Mouse (Mus musculus): ENCODE data around the gene Alppl2.

Alppl2 gene

DNA sequence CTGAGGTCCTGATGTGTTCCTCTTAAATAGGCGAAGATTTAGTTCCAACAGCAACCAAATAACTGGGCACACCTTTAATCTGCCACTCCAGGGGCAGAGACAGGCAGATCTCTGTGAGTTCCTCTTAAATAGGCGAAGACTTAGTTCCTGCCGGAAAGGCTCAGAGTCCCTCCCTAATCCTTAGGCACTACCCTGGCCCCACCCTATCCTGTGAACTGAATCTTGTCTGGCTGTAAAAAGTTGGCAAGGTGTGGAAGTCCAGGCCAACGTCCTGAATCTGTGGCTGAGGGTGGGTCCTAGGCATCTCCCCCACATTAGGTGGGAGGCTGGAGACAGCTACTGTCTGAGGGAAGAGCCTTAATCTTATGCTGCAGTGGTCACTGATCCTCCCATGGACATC lies at the start of gene Alppl2:
Alppl2 (minus strand) TSS at position 101 of the 400 bp plus-strand sequence.
- DNase-seq (ENCODE audit: low spot score): no peak

DNA sequence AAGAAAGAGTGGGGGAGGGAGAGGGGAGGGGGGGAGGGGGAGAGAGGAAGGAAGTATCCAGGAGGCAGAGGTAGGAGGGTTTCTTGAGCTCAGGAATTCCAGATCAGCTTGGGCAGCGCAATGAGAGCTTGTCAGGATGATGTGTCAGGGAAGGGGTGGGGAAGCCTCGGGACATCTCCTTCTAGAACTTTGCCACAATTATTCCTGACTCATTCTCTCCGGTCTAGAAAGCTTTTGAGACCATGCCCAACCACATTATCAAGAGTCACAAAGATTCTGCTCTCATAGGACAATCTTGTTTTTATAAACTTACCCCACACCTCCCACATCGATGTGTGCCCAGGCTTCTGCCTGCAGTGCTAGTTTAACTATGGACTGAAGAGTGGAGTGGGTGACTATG lies 42.1 kb upstream of the Alppl2 start:
- no peak for DNase-seq (ENCODE audit: low spot score)

DNA sequence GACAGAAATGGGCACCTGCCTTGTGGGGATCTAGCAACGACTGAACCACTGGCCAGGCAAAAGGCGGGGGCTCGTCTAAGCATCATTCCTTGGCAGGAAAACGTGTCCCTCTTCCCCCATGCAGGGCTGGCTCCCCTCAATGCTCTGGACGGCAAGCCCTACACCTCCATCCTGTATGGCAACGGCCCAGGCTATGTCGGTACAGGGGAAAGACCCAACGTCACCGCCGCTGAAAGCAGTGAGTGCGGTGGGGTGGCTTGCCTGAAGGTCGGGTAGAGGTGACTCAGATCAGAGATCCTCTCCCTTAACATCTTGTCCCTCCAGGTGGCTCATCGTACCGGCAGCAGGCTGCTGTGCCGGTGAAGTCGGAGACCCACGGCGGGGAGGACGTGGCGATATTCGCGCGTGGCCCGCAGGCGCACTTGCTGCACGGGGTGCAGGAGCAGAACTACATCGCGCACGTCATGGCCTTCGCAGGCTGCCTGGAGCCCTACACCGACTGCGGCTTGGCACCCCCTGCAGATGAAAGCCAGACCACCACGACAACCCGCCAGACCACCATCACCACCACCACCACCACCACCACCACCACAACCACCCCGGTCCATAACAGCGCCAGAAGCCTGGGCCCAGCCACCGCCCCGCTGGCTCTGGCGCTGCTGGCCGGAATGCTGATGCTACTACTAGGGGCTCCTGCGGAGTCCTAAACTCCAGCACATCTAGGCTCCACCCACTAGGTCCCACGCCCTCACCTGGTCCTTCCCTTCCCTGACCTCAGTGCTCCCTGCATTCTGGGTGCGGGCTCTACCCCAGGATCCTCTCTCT lies 37.7 kb upstream of the Alppl2 start:
- DNase-seq (ENCODE audit: low spot score): peak; percentile 36

DNA sequence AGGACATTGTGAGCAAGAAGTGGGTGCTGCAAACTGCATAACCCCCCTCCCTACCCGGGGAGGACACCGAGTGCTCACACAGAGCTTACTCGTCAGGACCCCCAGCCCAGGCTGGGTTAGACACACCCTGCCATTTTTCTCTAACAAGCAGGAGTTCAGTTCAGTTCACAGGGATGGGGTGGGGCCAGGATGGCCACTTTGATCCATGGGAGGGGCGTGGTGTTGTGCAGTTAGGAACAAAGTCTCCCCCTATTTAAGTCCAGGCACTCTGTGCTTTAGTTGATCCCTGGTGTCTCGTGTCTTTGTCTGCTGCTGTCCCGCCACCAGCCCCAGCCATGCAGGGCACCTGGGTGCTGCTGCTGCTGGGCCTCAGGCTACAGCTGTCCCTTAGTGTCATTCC lies 34.9 kb upstream of the Alppl2 start, which contains the start of gene Akp3:
Akp3 (plus strand) TSS at position 301 of the 400 bp plus-strand sequence.
- no peak for DNase-seq (ENCODE audit: low spot score)

DNA sequence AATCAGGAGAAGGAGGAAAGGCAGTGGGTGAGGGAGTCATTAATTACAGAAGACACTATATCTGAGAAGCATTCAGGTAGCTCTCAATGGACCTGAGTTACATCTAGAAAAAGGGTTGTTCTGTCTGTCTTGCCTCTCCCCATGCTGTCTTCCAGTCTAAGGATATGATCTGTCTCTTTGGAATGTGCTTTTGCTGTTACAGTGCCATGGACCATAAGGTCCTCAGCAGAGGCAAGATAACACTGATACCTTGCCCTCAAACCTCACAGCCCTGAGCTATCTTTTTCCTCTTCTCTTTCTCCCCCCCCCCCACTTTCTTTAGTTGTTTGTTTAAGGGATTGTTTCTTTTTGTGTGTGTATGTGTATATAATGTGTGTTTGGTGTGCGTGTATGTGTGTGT lies 25.1 kb upstream of the Alppl2 start:
- no peak for DNase-seq (ENCODE audit: low spot score)

DNA sequence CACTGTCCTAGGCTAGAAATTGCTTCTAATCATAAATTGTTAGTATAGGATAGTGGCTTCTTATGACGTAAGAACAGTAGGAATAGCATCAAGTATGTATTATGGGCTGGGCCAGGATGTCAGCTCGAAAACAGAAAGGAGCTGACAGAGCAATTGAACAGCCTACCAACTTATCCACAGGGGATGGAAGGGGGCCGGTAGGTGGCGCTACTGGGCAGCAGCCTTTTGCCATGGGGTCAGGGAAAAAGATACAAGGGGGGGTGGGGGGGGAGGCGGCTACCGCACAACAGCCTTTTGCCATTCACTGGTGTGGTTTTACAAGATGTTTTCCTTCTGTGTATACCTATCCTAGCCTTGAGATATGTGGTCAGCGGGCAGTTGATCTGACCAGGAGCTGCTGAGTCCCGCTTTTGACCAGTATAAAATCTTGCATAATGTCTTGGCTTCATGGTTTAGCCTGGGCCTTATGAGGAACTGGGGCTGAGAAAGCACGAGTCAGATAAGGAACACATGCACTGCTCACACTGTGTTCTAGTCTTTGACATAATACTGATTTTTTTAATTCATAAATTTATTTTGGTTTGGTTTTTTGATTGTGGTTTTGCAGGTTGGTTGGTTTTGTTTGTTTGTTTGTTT lies 22.1 kb upstream of the Alppl2 start:
- DNase-seq (ENCODE audit: low spot score): peak; percentile 47

DNA sequence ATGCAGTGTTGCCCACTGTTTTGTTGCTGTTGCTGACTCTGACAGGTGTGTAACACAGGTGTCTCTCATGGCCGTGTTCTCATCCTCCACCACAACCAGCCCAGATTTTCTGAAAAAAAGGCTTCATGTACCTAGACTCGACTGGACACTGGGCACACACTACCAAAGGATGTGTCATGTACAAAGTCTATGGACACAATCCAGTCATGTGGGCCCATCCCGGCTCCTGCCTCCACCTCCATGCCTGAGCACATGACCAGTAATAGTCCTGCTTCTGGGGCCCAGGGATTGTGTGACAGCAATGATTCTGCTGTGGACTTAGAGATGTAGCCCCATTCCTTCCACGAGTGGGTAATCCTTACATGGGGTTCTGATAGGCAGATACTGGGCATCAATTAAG lies 18.8 kb upstream of the Alppl2 start:
- DNase-seq (ENCODE audit: low spot score): no peak

DNA sequence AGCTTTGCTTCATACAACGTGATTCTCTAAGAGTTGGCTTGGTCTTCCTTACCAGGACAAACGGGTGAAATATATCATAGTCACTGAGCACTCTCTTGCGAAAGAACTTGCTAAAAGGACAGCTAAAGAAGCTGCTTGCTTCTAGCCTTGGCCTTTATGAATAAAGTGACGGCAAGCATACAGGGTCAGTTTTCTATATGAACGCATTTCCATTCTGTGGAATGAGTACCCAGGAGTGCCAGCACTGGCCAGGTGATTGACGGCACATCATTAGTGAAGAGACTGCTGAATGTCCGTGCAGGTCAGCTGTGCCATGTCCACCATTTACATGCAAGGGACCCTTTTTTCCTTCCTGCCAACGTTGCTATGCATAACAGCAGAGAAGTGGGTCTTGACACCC lies 16.8 kb upstream of the Alppl2 start:
- no peak for DNase-seq (ENCODE audit: low spot score)

DNA sequence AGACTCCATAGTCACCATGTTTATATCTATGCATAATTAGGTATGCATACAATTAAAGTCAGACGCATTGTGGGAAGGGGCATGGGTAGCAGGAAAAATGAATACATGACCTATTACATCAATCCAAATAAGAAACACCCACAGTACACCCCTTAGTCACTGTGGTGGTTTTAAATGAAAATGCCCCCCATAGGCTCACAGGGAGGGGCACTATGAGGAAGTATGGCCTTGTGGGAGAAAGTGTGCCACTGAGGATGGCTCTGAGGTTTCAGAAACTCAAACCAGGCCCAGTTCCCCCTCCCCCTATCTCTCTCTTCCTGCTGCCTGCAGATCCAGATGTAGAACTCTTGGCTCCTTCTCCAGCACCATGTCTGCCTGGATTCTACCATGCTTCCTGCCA lies 14.2 kb upstream of the Alppl2 start:
- no peak for DNase-seq (ENCODE audit: low spot score)

DNA sequence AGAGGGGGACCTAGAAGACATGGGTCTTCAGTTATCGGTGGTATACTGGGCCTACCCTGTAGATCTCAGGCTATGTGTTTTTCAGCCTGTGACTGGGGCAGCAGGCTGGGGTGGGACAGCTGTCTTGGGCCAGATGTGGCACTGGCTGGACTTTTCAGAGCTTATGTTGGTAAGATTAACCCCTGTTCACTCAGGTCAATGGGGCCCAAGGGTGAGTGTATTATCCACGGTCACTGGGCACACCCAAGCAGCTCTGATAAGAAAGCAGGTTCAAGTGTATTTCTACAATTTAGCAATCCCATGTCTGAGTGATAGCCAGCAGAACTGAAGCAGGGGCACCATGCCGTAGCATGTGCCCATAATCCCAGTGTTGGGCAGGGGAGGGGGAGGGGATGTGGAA lies 12.4 kb upstream of the Alppl2 start:
- no peak for DNase-seq (ENCODE audit: low spot score)

DNA sequence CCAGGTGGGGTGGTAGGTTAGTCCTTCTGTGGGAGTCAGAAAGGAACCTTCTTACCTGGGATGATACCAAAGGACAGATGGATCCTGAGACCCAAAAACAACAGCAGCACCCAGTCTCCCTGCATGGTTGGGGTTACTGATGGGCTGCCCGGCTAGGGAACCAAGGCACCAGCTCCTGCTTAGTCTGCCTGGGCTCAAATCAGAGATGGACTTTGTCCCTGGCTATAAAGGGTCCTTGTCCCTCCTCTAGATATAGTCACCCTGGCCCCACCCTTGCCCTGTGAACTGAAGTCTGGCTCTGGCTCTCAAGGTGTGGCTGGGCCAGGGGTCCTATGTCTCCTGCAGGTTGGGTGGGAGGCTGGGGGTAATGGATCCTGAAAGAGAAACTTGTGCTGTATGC lies 11.7 kb upstream of the Alppl2 start, which contains the start of gene Alpi:
Alpi (minus strand) TSS at position 196 of the 400 bp plus-strand sequence.
- no peak for DNase-seq (ENCODE audit: low spot score)

DNA sequence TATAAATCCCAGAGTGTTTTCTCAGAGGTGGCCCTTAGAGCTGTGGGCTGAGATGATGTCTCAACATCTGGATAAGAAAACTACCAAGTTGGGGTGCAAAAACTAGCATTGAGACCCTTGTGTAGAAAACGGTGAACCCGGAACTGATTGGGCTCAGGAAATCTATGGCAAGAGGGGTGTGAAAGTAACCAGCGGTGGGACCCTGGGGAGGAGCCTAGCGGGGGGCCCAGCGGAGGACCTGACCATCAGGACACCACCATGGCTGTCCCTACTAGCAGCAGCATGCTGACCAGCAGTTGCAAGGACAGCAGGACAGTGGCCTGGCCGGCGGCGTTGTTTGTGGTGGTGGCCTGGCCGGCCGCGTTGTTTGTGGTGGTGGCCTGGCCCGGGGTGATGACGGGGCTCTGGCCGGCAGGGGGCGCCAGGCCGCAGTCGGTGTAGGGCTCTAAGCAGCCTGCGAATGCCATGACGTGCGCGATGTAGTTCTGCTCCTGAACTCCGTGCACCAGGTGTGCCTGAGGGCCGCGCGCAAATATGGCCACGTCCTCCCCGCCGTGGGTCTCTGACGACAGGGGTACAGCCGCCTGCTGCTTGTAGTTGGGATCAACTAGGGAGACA lies 8.7 kb upstream of the Alppl2 start:
- peak; percentile 65 for DNase-seq (ENCODE audit: low spot score)

DNA sequence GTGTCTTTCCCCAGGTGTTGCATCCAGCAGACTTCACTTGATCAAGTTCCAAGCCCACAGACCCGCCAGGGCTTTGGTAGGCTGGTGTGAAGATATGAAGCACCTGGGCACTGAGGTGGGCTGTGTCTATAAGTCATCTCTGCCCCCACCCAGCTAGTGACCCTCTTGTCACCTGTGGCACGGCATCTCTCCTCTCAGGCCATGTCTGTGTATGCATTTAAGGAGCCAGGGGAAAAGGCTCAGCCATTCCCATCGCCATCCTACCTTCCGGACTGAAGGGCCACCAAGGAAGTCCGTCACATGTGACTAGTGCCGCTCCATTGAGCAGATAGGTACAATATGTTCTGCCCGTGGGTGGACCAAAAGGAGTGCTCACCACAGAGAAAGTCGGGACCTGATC lies 5.9 kb upstream of the Alppl2 start:
- DNase-seq (ENCODE audit: low spot score): no peak

DNA sequence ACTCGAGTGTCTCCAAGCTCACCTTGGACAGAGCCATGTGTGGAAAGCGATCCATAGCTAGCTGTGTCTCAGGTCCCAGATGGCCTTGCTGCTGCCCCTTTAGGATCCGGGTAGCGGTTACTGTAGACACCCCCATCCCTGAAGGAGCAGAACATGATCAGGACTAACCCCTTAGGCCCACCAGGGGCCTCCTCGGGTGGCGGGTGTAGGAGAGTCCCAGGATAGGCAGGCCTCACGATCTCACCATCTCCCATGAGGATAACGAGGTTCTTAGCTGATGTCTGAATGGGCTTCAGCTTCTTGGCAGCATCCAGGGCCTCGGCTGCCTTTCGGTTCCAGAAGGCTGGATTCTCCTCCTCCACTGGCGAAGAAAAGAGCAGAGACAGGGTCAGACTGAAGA lies 477 bp downstream of the Alppl2 start:
- no peak for DNase-seq (ENCODE audit: low spot score)

DNA sequence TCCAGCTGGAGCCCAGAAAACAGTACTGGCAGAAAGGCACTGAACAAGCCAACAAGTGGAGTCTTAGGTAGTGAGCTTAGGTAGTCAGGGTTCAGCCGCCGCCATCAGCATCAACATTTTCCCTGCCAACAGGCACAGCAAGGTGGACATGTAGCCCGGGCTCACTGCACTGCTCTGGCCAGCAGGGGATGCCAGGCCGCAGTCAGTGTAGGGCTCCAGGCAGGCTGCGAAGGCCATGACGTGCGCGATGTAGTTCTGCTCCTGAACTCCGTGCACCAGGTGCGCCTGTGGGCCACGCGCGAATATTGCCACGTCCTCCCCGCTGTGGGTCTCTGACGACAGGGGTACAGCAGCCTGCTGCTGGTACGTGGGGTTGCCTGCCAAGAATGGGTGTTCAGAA lies 2.8 kb downstream of the Alppl2 start:
- DNase-seq (ENCODE audit: low spot score): no peak

DNA sequence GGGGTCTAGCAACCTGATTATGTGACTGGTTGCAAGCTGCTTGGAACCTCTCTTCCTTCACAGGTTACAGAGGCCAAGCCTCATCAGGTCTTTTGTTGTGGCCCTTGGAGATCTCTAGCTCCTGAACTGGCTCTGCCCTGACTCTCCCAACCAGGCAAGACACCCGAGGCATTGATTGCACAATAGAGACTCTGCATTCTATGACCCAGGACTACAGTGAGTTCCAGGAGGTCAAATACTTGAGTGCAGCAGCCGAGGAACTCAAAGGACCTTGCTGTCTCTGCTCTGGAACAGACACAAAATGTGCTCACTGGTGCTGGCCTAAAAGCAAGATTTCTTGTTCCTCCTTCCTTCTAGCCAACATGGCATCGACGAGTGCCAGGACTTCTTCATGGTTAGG lies 3.5 kb downstream of the Alppl2 start:
- no peak for DNase-seq (ENCODE audit: low spot score)

DNA sequence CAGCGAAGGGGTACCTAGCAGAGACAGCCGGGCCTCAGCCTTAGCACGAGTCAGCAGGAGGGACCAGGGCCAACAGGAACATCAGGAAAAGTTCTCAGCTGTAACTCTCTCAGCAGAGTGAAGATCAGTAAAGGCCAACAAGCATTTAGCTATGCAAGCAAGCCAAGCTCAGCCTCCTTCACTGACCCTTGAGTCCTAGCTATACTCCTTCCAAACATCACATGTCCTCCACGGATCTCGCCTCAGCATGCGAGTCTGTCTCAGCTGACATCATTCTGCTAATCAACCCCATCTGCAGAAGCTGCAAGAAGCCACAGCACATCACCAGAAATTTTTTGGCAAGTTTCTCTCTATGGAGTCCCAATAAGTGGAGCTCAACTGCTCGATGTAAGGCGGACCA lies 16.0 kb downstream of the Alppl2 start:
- no peak for DNase-seq (ENCODE audit: low spot score)

DNA sequence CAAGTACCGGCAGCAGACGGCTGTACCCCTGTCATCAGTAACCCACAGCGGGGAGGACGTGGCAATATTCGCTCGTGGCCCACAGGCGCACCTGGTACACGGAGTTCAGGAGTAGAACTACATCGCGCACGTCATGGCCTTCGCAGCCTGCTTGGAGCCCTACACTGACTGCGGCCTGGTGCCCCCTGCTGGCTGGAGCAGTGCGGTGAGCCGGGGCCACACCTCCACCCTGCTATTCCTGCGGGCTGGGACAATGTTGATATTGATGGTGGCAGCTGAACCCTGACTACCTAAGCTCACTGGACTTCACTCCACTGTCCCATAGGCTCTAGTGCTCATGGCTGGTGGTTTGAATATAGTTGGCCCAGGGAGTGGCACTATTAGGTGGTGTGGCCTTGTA lies 19.0 kb downstream of the Alppl2 start:
- DNase-seq (ENCODE audit: low spot score): peak; percentile 45

DNA sequence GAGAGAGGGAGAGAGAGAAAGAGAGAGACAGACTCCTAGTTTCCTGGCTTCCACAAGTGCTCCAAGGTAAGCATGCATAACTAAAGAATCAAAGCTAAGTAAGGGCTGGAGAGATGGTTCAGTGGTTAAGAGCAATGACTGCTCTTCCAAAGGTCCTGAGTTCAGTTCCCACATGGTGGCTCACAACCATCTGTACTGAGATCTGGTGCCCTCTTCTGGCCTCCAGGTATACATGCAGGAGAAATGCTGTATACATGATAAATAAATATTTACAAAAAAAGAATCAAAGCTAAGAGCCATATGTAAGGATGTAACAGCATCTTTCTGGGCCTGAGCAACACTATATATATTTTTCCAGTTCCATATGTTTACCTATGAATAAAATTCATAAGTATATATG lies 28.8 kb downstream of the Alppl2 start:
- DNase-seq (ENCODE audit: low spot score): no peak

DNA sequence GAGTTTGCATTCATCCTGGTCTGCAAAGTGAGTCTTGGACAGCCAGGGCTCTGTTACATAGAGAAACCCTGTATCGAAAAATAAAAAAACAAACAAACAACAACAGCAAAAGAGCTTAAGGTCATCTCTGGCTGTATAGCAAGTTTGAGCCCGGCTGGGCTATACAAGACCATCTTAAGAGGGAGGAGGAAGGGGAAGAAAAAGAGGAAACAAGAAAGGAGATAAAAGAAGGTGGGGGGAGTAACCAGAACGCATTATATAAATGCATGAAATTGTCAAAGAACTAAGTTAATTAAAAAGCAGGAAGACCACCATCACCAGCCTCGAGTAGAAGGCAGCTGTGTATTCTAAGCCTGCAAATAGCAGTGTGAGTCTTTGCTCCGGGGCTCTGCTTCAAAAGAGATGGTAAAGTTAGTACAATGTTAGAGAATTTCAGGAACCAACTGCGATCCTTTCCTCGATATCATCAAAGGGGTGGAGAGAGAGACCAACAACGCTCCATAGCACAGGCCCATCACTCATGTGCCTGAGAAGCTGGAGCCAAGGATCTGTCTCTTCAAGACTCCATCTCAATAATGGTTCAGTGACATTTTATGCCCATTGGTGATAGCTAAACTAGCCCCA lies 30.6 kb downstream of the Alppl2 start:
- DNase-seq (ENCODE audit: low spot score): no peak

DNA sequence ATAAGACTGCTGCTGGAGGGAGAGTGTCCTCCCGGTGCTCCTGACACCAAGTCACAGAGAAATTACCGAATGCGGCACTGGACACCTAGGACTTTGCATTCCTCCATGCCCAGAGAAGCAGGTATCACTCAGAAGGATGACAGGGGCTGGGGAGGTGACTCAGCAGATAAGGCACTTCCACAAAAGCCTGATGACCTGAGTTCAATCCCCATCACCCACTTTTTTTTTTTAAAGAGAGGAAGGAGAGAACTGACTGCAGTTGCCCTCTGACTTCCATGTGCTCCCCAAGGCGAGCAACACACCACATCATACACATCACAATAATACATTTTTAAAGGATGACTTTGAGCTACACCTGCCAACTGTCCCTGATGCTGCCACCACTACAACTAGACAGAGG lies 32.7 kb downstream of the Alppl2 start:
- DNase-seq (ENCODE audit: low spot score): no peak

DNA sequence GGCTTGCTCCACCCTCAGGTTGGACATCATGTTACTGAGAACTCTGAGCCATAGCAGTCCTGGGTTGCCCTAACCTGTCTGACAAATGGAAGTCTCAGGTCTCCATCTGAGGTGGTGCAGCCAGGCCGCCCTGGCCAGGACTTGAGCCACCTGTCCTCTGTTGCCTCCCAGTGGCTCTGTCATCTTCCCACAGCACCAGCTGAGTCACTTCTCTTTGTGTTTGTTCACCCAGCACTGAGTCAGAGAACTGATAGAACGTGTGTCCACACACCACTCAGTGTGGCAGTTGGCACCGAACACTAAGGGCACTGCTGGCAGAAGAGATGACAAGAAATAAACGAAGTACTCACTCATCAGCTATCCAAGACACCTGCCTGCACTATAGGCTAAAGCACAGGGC lies 38.4 kb downstream of the Alppl2 start:
- DNase-seq (ENCODE audit: low spot score): no peak

DNA sequence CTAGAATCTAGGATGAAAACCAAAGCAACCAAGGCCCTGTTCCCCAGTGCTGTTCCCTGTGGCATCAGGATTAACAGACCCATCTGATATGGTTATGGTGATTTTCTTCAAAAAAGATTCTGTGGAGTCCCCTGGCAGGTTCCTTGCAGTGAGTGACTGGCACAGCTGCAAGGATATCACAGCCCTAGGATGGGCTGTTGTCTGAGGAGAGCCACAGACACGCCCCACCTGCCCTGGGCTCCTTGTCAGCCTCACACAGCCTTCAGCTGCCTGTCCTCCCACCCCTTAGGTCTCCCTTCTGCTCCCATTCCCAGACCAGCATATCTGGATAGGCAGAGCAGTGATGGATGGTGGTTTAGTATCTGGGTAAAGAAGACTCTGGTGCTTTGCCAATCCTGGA lies 39.0 kb downstream of the Alppl2 start:
- no peak for DNase-seq (ENCODE audit: low spot score)
